Mouse (Mus musculus) E14TG2a.4 (cell line): ENCODE results near the gene Pdzrn3.

ENCODE experiments used
- CTCF ChIP-seq: conservative IDR thresholded peaks from 2 replicates; pipeline ENCODE4 v1.5.1; 2014; ENCODE audit warnings: low read length
- NANOG ChIP-seq: IDR thresholded peaks from 2 replicates; pipeline ENCODE4 v1.6.1; 2014; ENCODE audit warnings: borderline replicate concordance, low read length, mixed read lengths
- POU5F1 ChIP-seq: IDR thresholded peaks from 2 replicates; pipeline ENCODE4 v1.6.1; 2014; ENCODE audit warnings: low read length, borderline replicate concordance

GRCm38 (mm10) chr6:101377167-101377934 is at the start of gene Pdzrn3:
- no peak for TF ChIP-seq CTCF
- no peak for TF ChIP-seq NANOG
- no peak for TF ChIP-seq POU5F1
